Mouse (Mus musculus) neural tube, embryonic 14.5 days (tissue): ENCODE results near the gene Aif1. TPM values are rescaled to one million over a fixed set of nuclear protein-coding genes. Genes with fewer than 3 reads are reported as not detected.

ENCODE experiments used
- ATAC-seq: fragments of 200-750 bp; cut with Nextera tagmentation; 2 replicates; pipeline ENCODE4 v1.8.0; 2017; ENCODE audit warnings: low read depth, mild to moderate bottlenecking, moderate TSS enrichment, moderate library complexity
- H3K27ac ChIP-seq: fragments of 300-500 bp; sonication (generic); 2 replicates; pipeline ENCODE4 v1.5.1; 2014; ENCODE audit warnings: low read depth, mild to moderate bottlenecking, control low read depth, low read length, moderate library complexity, mixed read lengths
- H3K27me3 ChIP-seq: fragments of 300-500 bp; sonication (generic); 2 replicates; pipeline ENCODE4 v1.6.1; 2014; ENCODE audit warnings: low read length; ENCODE audit not compliant: control insufficient read depth, insufficient read depth
- H3K36me3 ChIP-seq: fragments of 300-500 bp; sonication (generic); 2 replicates; pipeline ENCODE4 v1.6.1; 2014; ENCODE audit warnings: low read length, mixed read lengths; ENCODE audit not compliant: control insufficient read depth, insufficient read depth
- H3K4me1 ChIP-seq: fragments of 300-500 bp; sonication (generic); 2 replicates; pipeline ENCODE4 v1.6.1; 2014; ENCODE audit warnings: low read length; ENCODE audit not compliant: control insufficient read depth, insufficient read depth
- H3K4me2 ChIP-seq: fragments of 300-500 bp; sonication (generic); 2 replicates; pipeline ENCODE4 v1.6.1; 2014; ENCODE audit warnings: mild to moderate bottlenecking, low read depth, low read length, control low read depth
- H3K4me3 ChIP-seq: fragments of 300-500 bp; sonication (generic); 2 replicates; pipeline ENCODE4 v1.5.1; 2014; ENCODE audit warnings: low read depth, low read length, control low read depth, mixed read lengths
- H3K9ac ChIP-seq: fragments of 300-500 bp; sonication (generic); replicated peaks from 2 replicates; pipeline ENCODE4 v1.6.1; 2014; ENCODE audit warnings: low read depth, mild to moderate bottlenecking, control low read depth, low read length, mixed read lengths
- H3K9me3 ChIP-seq: fragments of 300-500 bp; sonication (generic); 2 replicates; pipeline ENCODE4 v1.6.1; 2016; ENCODE audit warnings: low read length; ENCODE audit not compliant: control insufficient read depth
- WGBS: fragments of 180-500 bp; shearing (Covaris S2); extraction: QIAGEN DNeasy Blood & Tissue Kit; methylation state at CpG from one replicate; pipeline ENCODE4 v1.1.7; 2014; 5-methylcytosine and 5-hydroxymethylcytosine counted together
- polyA plus RNA-seq: library from polyadenylated mRNA; unstranded; fragments of >200 nt; fragmentation: Nextera tagmentation; extraction: Ambion mirVana; gene quantifications from 2 replicates; pipeline ENCODE4 v1.2.1, GENCODE M21; 2014

Aif1 gene
- 6.7 and 10.7 TPM in 2 replicates for polyA plus RNA-seq

GRCm38 (mm10) chr17:35175968-35176367 is at the start of gene Aif1:
Gene Aif1 (minus strand): TSS chr17:35176068.
- Histone ChIP-seq H3K9me3 (no peaks in the 10 kb centered on the region; the same call in 1 of the 2 replicates), H3K27ac (no peak within 1 kb of the TSS), H3K4me2 (no peak within 1 kb of the TSS), H3K4me1 (no peaks in the 10 kb centered on the region), H3K27me3 (no peaks in the 10 kb centered on the region), H3K36me3 (no peaks in the 10 kb centered on the region), H3K4me3 (no peak within 1 kb of the TSS), H3K9ac (no peak within 1 kb of the TSS)
- 57% methylated on average over 2 of the region's 2 CpGs for WGBS
- no peak for ATAC-seq

- H3K9ac ChIP-seq: no peak overlapping the region
- no peaks in the 10 kb centered on the region for H3K9me3 ChIP-seq
- no peaks in the 10 kb centered on the region for H3K27me3 ChIP-seq
- peaks cover 21% of the 10 kb centered on the region for H3K36me3 ChIP-seq
- H3K4me2 ChIP-seq: no peak overlapping the region
- no peak for ATAC-seq
- no peaks in the 10 kb centered on the region for H3K4me1 ChIP-seq
- H3K4me3 ChIP-seq: no peak overlapping the region
- WGBS: 96% methylated on average over 5 of the region's 5 CpGs
- H3K27ac ChIP-seq: no peak overlapping the region
Measured at GRCm38 (mm10) chr17:35225456-35225855, 49.6 kb upstream of the Aif1 start.

GRCm38 (mm10) chr17:35224641-35225040 is 48.8 kb upstream of the Aif1 start:
- no peak overlapping the region for H3K4me2 ChIP-seq
- no peak overlapping the region for H3K27ac ChIP-seq
- H3K36me3 ChIP-seq: peaks cover 22% of the 10 kb centered on the region
- H3K9me3 ChIP-seq: no peaks in the 10 kb centered on the region
- H3K4me3 ChIP-seq: no peak overlapping the region
- H3K27me3 ChIP-seq: no peaks in the 10 kb centered on the region
- WGBS: 95% methylated on average over 4 of the region's 4 CpGs
- H3K4me1 ChIP-seq: no peaks in the 10 kb centered on the region
- H3K9ac ChIP-seq: no peak overlapping the region
- no peak for ATAC-seq

GRCm38 (mm10) chr17:35222299-35222698 is 46.4 kb upstream of the Aif1 start:
- 0 out of 2 replicates have a peak overlapping the region, but pooled peaks have one; percentile 10 for H3K27ac ChIP-seq
- H3K9me3 ChIP-seq: no peaks in the 10 kb centered on the region
- no peak overlapping the region for H3K4me2 ChIP-seq
- peaks cover 9% of the 10 kb centered on the region; the same call in 1 of the 2 replicates for H3K36me3 ChIP-seq
- no peaks in the 10 kb centered on the region for H3K4me1 ChIP-seq
- no peaks in the 10 kb centered on the region for H3K27me3 ChIP-seq
- WGBS: 74% methylated on average over 6 of the region's 6 CpGs
- no peak for ATAC-seq
- H3K9ac ChIP-seq: no peak overlapping the region
- H3K4me3 ChIP-seq: no peak overlapping the region

GRCm38 (mm10) chr17:35220156-35220952 is 44.5 kb upstream of the Aif1 start, which contains the start of gene Gm16181:
Gene Gm16181 (plus strand): TSS chr17:35220834.
- H3K9me3 ChIP-seq: no peaks in the 10 kb centered on the region
- H3K4me1 ChIP-seq: no peaks in the 10 kb centered on the region
- peaks cover 9% of the 10 kb centered on the region; the same call in 1 of the 2 replicates for H3K36me3 ChIP-seq
- no peak for ATAC-seq
- no peak within 1 kb of the TSS for H3K9ac ChIP-seq
- H3K27me3 ChIP-seq: no peaks in the 10 kb centered on the region
- no peak within 1 kb of the TSS for H3K4me3 ChIP-seq
- no peak within 1 kb of the TSS for H3K4me2 ChIP-seq
- no peak within 1 kb of the TSS for H3K27ac ChIP-seq
- 85% methylated on average over 28 of the region's 28 CpGs for WGBS

- H3K36me3 ChIP-seq: peaks cover 9% of the 10 kb centered on the region; the same call in 1 of the 2 replicates
- H3K4me2 ChIP-seq: no peak overlapping the region
- H3K4me1 ChIP-seq: no peaks in the 10 kb centered on the region
- H3K9ac ChIP-seq: no peak overlapping the region
- no peaks in the 10 kb centered on the region for H3K27me3 ChIP-seq
- 90% methylated on average over 6 of the region's 6 CpGs for WGBS
- H3K27ac ChIP-seq: no peak overlapping the region
- no peaks in the 10 kb centered on the region for H3K9me3 ChIP-seq
- ATAC-seq: no peak
- no peak overlapping the region for H3K4me3 ChIP-seq
Measured at GRCm38 (mm10) chr17:35219601-35220041, 43.8 kb upstream of the Aif1 start.

GRCm38 (mm10) chr17:35218516-35219193 is 42.8 kb upstream of the Aif1 start:
- no peak for ATAC-seq
- H3K9ac ChIP-seq: no peak overlapping the region
- 82% methylated on average over 18 of the region's 18 CpGs for WGBS

GRCm38 (mm10) chr17:35213071-35213470 is 37.2 kb upstream of the Aif1 start:
- no peaks in the 10 kb centered on the region for H3K36me3 ChIP-seq
- WGBS: 94% methylated on average over 5 of the region's 5 CpGs
- no peaks in the 10 kb centered on the region for H3K4me1 ChIP-seq
- no peak overlapping the region for H3K4me3 ChIP-seq
- no peaks in the 10 kb centered on the region for H3K9me3 ChIP-seq
- ATAC-seq: no peak
- no peak overlapping the region for H3K4me2 ChIP-seq
- no peaks in the 10 kb centered on the region for H3K27me3 ChIP-seq
- H3K9ac ChIP-seq: no peak overlapping the region
- H3K27ac ChIP-seq: no peak overlapping the region

More at GRCm38 (mm10) chr17:35218516-35219193, 42.8 kb upstream of the Aif1 start:
- Histone ChIP-seq H3K9me3 (no peaks in the 10 kb centered on the region), H3K27me3 (no peaks in the 10 kb centered on the region), H3K4me3 (no peak overlapping the region), H3K4me1 (no peaks in the 10 kb centered on the region), H3K36me3 (peaks cover 9% of the 10 kb centered on the region; the same call in 1 of the 2 replicates), H3K27ac (no peak overlapping the region), H3K4me2 (no peak overlapping the region)

GRCm38 (mm10) chr17:35210593-35210992 is 34.7 kb upstream of the Aif1 start:
- Histone ChIP-seq H3K27me3 (no peaks in the 10 kb centered on the region), H3K36me3 (no peaks in the 10 kb centered on the region), H3K4me2 (no peak overlapping the region), H3K27ac (no peak overlapping the region), H3K4me1 (no peaks in the 10 kb centered on the region), H3K9ac (no peak overlapping the region), H3K9me3 (no peaks in the 10 kb centered on the region), H3K4me3 (no peak overlapping the region)
- no peak for ATAC-seq
- WGBS: 84% methylated on average over 3 of the region's 3 CpGs
